Mouse (Mus musculus): ENCODE data around the gene Rfc2. TPM values are rescaled to one million over a fixed set of nuclear protein-coding genes. Genes with fewer than 3 reads are reported as not detected.

Rfc2 gene
- total and polyA plus RNA-seq, 3 experiments: 304 to 424 TPM; not detected in 1

DNA sequence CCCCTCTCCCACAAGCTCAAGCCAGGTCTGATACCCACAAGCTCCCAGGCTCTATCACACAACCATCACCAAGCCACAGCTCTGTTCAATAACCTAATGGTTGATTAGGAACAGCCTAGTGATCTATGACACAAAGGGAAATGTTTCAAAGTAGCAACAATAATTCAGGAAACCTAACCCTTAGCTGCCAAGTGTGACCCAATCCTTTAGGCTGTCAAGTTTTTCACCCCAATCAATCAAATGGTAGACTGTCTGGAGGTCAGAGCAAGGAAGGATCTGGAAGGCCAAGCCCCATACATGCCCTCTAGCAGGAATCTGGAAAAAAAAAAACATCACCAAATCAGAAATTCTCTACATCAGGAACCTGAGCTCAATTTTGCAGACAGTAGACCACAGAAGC is 49.7 kb downstream of the Rfc2 start:
- Histone ChIP-seq H3K4me3 (ENCODE audit: control insufficient read depth in 1 of 2, insufficient read depth in 1 of 2, low read depth in 2 of 2, low read length in 2 of 2) (no peak overlapping the region), H3K36me3 (ENCODE audit: control insufficient read depth in 1 of 2, insufficient read depth in 2 of 2, low read length in 2 of 2) (peaks cover 23 to 61% of the 10 kb centered on the region in 2 experiments), H3K9ac (ENCODE audit: control insufficient read depth, low read depth, low read length, poor library complexity, severe bottlenecking) (no peak overlapping the region), H3K9me3 (replicated peaks; ENCODE audit: insufficient read depth, low read length) (no peaks in the 10 kb centered on the region), H3K27ac (ENCODE audit: control insufficient read depth, low read depth, low read length) (no peak overlapping the region), H3K79me2 (ENCODE audit: control insufficient read depth, insufficient read depth, low read length, poor library complexity) (peaks cover 81% of the 10 kb centered on the region), H3K27me3 (ENCODE audit: control insufficient read depth in 1 of 2, insufficient read depth in 2 of 2, low read length in 2 of 2) (no peaks in the 10 kb centered on the region), H3K4me1 (ENCODE audit: control insufficient read depth in 1 of 2, insufficient read depth in 2 of 2, low read length in 2 of 2) (peaks cover 3 to 4% of the 10 kb centered on the region in 2 experiments; a peak in 2 of 4 replicates)
- no peak for TF ChIP-seq CHD2 (IDR thresholded peaks at IDR 0.05; ENCODE audit: low read length)
- no peak for TF ChIP-seq ZNF384 (IDR thresholded peaks at IDR 0.05; ENCODE audit: low read depth, low read length)
- TF ChIP-seq CTCF (IDR thresholded peaks at IDR 0.05 in 2 of 3, conservative IDR thresholded peaks at IDR 0.05 in 1 of 3; ENCODE audit: control insufficient read depth in 1 of 3, insufficient read depth in 1 of 3, low read depth in 2 of 3, low read length in 3 of 3, poor library complexity in 1 of 3, severe bottlenecking in 1 of 3): no peak
- TF ChIP-seq ZMIZ1 (IDR thresholded peaks at IDR 0.05; ENCODE audit: low read depth, low read length): no peak
- TF ChIP-seq SMC3 (IDR thresholded peaks at IDR 0.05; ENCODE audit: low read depth, low read length): no peak
- TF ChIP-seq EP300 (IDR thresholded peaks at IDR 0.05; ENCODE audit: low read depth in 1 of 2, low read length in 2 of 2): no peak
- no peak for TF ChIP-seq MAFK (IDR thresholded peaks at IDR 0.05; ENCODE audit: borderline replicate concordance, low read depth, low read length)
- no peak for TF ChIP-seq MYB (IDR thresholded peaks at IDR 0.05; ENCODE audit: low read depth, low read length)
- TF ChIP-seq HCFC1 (IDR thresholded peaks at IDR 0.05; ENCODE audit: low read depth, low read length): no peak
- no peak for TF ChIP-seq MAZ (IDR thresholded peaks at IDR 0.05; ENCODE audit: low read depth, low read length)
- no peak for TF ChIP-seq MXI1 (IDR thresholded peaks at IDR 0.05; ENCODE audit: low read depth, low read length)
- TF ChIP-seq USF1 (IDR thresholded peaks at IDR 0.05; ENCODE audit: low read depth, low read length): no peak
- no peak for TF ChIP-seq CHD1 (IDR thresholded peaks at IDR 0.05; ENCODE audit: low read depth, low read length)
- TF ChIP-seq NELFE (IDR thresholded peaks at IDR 0.05; ENCODE audit: low read depth, low read length): no peak
- no peak for TF ChIP-seq TBP (IDR thresholded peaks at IDR 0.05; ENCODE audit: low read depth, low read length)
- no peak for TF ChIP-seq KAT2A (conservative IDR thresholded peaks at IDR 0.05; ENCODE audit: low read depth, low read length)
- no peak for TF ChIP-seq BHLHE40 (IDR thresholded peaks at IDR 0.05; ENCODE audit: borderline replicate concordance, low read depth, low read length)
- TF ChIP-seq ZKSCAN1 (IDR thresholded peaks at IDR 0.05; ENCODE audit: low read depth, low read length): no peak
- TF ChIP-seq JUND (IDR thresholded peaks at IDR 0.05; ENCODE audit: low read depth, low read length): no peak
- DNase-seq (ENCODE audit: low read depth, low spot score): no peak

DNA sequence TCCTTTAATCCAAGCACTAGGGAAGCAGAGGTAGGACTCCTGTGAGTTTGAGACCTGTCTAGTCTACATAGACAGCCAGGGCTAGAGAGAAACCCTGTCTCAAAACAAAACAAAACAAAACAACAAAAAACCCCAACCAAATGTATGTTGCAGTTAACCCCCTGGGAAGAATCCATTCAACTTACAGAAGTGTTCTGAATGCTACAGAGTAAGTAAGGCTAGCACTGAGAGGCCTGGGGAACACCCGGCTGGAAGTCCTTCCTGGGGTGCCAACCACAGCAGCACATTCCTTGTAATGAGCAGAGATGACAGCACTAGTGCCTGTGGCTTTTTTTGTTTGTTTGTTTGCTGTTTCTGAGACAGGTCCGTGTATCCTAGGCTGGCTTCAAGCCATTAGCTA is 51.7 kb downstream of the Rfc2 start:
- DNase-seq (ENCODE audit: low read depth, low spot score): no peak
- Histone ChIP-seq H3K4me1 (ENCODE audit: control insufficient read depth in 1 of 2, insufficient read depth in 2 of 2, low read length in 2 of 2) (peaks cover 8 to 10% of the 10 kb centered on the region in 2 experiments), H3K36me3 (ENCODE audit: control insufficient read depth in 1 of 2, insufficient read depth in 2 of 2, low read length in 2 of 2) (peaks cover 38 to 54% of the 10 kb centered on the region in 2 experiments), H3K9me3 (replicated peaks; ENCODE audit: insufficient read depth, low read length) (no peaks in the 10 kb centered on the region), H3K4me3 (ENCODE audit: control insufficient read depth in 1 of 2, insufficient read depth in 1 of 2, low read depth in 2 of 2, low read length in 2 of 2) (no peak overlapping the region), H3K9ac (ENCODE audit: control insufficient read depth, low read depth, low read length, poor library complexity, severe bottlenecking) (no peak overlapping the region), H3K79me2 (ENCODE audit: control insufficient read depth, insufficient read depth, low read length, poor library complexity) (peaks cover 92% of the 10 kb centered on the region), H3K27ac (ENCODE audit: control insufficient read depth, low read depth, low read length) (no peak overlapping the region), H3K27me3 (ENCODE audit: control insufficient read depth in 1 of 2, insufficient read depth in 2 of 2, low read length in 2 of 2) (no peaks in the 10 kb centered on the region)
- TF ChIP-seq MAFK (IDR thresholded peaks at IDR 0.05; ENCODE audit: borderline replicate concordance, low read depth, low read length) (no peak), ETS1 (IDR thresholded peaks at IDR 0.05; ENCODE audit: low read depth, low read length) (no peak), POLR2A (IDR thresholded peaks at IDR 0.05; ENCODE audit: control insufficient read depth in 1 of 2, insufficient read depth in 1 of 2, low read depth in 1 of 2, low read length in 2 of 2, poor library complexity in 1 of 2) (0 out of 4 replicates have a peak, but pooled peaks of 1 of the 2 experiments have one; percentile 13)

All from MEL (cell line).